Mouse (Mus musculus) midbrain, embryonic 14.5 days (tissue): Measurements from ENCODE around the gene Oas3. TPM values are rescaled to one million over a fixed set of nuclear protein-coding genes. Genes with fewer than 3 reads are reported as not detected.
"Not testable (repeated sequence)": the region's sequence is repeated elsewhere in the genome, so short reads cannot be mapped to it uniquely, and the experiment has no call there.

Source experiments
- ATAC-seq: fragments of 200-750 bp; cut with Nextera tagmentation; 2 replicates; pipeline ENCODE4 v1.8.0; 2017; ENCODE audit warnings: moderate number of reproducible peaks, moderate library complexity; ENCODE audit not compliant: low FRiP score, low TSS enrichment
- DNase-seq: peaks from one replicate; pipeline ENCODE4 v3.0.0-alpha.2; 2015
- H3K27ac ChIP-seq: fragments of 300-500 bp; sonication (generic); replicated peaks from 2 replicates; pipeline ENCODE4 v1.5.1; 2014; ENCODE audit warnings: mild to moderate bottlenecking, low read depth, low read length, moderate library complexity
- H3K27me3 ChIP-seq: fragments of 300-500 bp; sonication (generic); 2 replicates; pipeline ENCODE4 v1.6.1; 2014; ENCODE audit warnings: low read length, control low read depth, mixed read lengths; ENCODE audit not compliant: control insufficient read depth, insufficient read depth
- H3K36me3 ChIP-seq: fragments of 300-500 bp; sonication (generic); 2 replicates; pipeline ENCODE4 v1.6.1; 2014; ENCODE audit warnings: low read length, control low read depth; ENCODE audit not compliant: control insufficient read depth, insufficient read depth
- H3K4me1 ChIP-seq: fragments of 300-500 bp; sonication (generic); 2 replicates; pipeline ENCODE4 v1.6.1; 2014; ENCODE audit warnings: mild to moderate bottlenecking, antibody characterized with exemption, low read length, control low read depth; ENCODE audit not compliant: control insufficient read depth, insufficient read depth
- H3K4me2 ChIP-seq: fragments of 300-500 bp; sonication (generic); 2 replicates; pipeline ENCODE4 v1.6.1; 2014; ENCODE audit warnings: mild to moderate bottlenecking, low read length, moderate library complexity
- H3K4me3 ChIP-seq: fragments of 300-500 bp; sonication (generic); replicated peaks from 2 replicates; pipeline ENCODE4 v1.5.1; 2014; ENCODE audit warnings: low read depth, low read length
- H3K9ac ChIP-seq: fragments of 300-500 bp; sonication (generic); replicated peaks from 2 replicates; pipeline ENCODE4 v1.6.1; 2014; ENCODE audit warnings: mild to moderate bottlenecking, low read length, moderate library complexity
- H3K9me3 ChIP-seq: fragments of 300-500 bp; sonication (generic); 2 replicates; pipeline ENCODE4 v1.6.1; 2016; ENCODE audit warnings: low read length, control low read depth, mixed read lengths; ENCODE audit not compliant: control insufficient read depth
- WGBS: fragments of 180-500 bp; shearing (Covaris S2); extraction: QIAGEN DNeasy Blood & Tissue Kit; methylation state at CpG from one replicate; pipeline ENCODE4 v1.1.7; 2014; 5-methylcytosine and 5-hydroxymethylcytosine counted together
- polyA plus RNA-seq: library from polyadenylated mRNA; unstranded; fragments of >200 nt; fragmentation: Nextera tagmentation; extraction: Ambion mirVana; gene quantifications from 2 replicates; pipeline ENCODE4 v1.2.1, GENCODE M21; 2014

Gene Oas3
- 1.1 TPM in 2 replicates for polyA plus RNA-seq

DNA sequence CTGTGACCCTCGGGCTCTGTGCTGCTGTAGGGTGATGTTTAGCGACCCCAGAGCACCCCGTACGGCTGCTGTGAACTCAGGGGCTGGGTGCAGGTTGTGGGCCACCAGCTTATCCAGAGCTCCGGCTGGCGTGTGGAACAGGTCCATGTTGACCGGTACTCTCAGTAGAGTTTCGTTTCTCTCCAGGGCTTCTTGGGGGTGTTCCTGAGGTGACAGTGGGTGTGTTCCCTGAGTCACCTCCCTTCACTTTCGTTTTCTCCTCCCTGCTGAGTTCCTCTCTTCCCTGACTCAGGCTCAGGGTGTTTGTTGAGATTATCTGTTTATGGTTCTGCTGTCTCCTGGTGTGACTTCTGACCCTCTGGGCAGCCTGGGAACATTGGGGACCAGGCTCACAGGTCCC lies at the start of gene Oas3:
Oas3 (minus strand) TSS at position 184 of the 400 bp plus-strand sequence.
- Histone ChIP-seq H3K4me2 (no peak within 1 kb of the TSS), H3K9me3 (no peaks in the 10 kb centered on the region), H3K4me3 (no peak within 1 kb of the TSS), H3K9ac (no peak within 1 kb of the TSS), H3K4me1 (no peaks in the 10 kb centered on the region), H3K36me3 (no peaks in the 10 kb centered on the region), H3K27ac (no peak within 1 kb of the TSS), H3K27me3 (no peaks in the 10 kb centered on the region)
- no peak for ATAC-seq
- DNase-seq, result no peak
- WGBS, result 79% methylated on average over 9 of the region's 9 CpGs

DNA sequence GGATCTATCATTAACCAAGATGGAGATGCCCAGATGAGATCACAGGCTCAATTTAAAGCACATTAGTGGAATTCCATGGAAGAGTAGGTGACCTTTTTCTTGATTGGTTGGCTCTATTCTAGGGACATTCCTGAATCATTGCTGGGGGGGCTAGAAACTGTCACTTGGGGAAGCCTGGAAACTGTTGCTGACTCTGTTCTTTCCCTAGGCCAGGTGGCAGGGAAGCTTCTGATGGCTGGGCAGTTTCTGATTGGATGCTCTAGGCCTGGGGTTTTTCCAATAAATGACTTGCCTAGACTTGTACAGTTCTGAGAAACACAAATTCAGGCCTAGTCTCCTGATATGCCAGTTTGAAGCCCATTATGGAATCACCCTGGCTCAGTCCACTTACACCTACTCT lies 41.5 kb upstream of the Oas3 start:
- no peaks in the 10 kb centered on the region for H3K36me3 ChIP-seq
- H3K9ac ChIP-seq, result no peak overlapping the region
- H3K9me3 ChIP-seq, result 0 out of 2 replicates have a peak, but pooled peaks cover 7% of the 10 kb centered on the region
- H3K27ac ChIP-seq, result no peak overlapping the region
- H3K4me3 ChIP-seq, result no peak overlapping the region
- no peak overlapping the region for H3K4me2 ChIP-seq
- DNase-seq, result no peak
- no peaks in the 10 kb centered on the region for H3K27me3 ChIP-seq
- no peaks in the 10 kb centered on the region for H3K4me1 ChIP-seq
- ATAC-seq, result no peak

DNA sequence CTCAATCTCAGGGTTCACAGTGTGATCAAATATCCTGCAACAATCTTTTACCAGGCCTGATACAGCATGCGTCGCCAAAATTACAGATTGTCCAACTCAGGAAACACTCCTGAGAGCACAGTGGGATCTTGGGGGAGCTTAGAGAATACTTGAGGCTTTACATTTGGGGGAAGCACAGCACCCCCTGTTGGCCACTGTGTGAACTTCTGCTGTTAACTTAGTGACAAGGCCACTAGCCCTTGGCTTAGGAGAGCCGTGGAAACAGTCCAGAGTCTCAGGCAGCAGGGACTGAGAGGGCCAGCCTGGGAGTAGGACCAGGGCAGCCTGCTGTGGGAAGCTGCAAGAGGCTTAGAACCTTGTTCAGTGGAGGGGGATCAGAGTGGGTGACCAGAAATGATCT lies 38.5 kb upstream of the Oas3 start:
- WGBS, result 68% methylated on average over 3 of the region's 3 CpGs
- ATAC-seq (no peak), DNase-seq (no peak)
- Histone ChIP-seq H3K36me3 (no peaks in the 10 kb centered on the region), H3K4me3 (no peak overlapping the region), H3K9me3 (0 out of 2 replicates have a peak, but pooled peaks cover 7% of the 10 kb centered on the region), H3K4me1 (peaks cover 3% of the 10 kb centered on the region; the same call in 1 of the 2 replicates), H3K27ac (no peak overlapping the region), H3K27me3 (no peaks in the 10 kb centered on the region), H3K9ac (no peak overlapping the region), H3K4me2 (no peak overlapping the region)

DNA sequence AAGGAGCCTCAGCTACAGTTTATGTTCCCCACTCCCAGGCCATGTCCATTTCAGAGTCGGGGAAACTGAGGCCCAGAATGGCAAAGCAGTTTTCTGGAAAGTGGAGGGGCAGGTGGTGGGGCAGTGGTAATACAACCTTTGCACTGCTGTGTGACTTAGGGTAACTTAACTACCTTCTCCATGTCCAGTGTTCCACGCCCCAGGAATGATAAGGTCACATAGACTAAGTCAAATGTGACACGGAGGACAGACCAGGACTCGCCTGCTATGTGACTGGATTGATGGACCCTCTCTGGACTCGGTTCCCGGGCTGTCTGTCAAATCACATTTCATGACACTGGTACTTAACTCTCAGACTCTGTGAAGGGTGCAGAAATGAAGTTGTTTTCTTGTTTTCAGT lies 35.6 kb upstream of the Oas3 start:
- Histone ChIP-seq H3K4me1 (peaks cover 3% of the 10 kb centered on the region; the same call in 1 of the 2 replicates), H3K4me2 (peak overlapping the region; percentile 52; the same call in 1 of the 2 replicates), H3K9ac (no peak overlapping the region), H3K27me3 (no peaks in the 10 kb centered on the region), H3K9me3 (no peaks in the 10 kb centered on the region), H3K4me3 (no peak overlapping the region), H3K36me3 (no peaks in the 10 kb centered on the region), H3K27ac (no peak overlapping the region)
- ATAC-seq (no peak), DNase-seq (no peak)
- 82% methylated on average over 6 of the region's 6 CpGs for WGBS

DNA sequence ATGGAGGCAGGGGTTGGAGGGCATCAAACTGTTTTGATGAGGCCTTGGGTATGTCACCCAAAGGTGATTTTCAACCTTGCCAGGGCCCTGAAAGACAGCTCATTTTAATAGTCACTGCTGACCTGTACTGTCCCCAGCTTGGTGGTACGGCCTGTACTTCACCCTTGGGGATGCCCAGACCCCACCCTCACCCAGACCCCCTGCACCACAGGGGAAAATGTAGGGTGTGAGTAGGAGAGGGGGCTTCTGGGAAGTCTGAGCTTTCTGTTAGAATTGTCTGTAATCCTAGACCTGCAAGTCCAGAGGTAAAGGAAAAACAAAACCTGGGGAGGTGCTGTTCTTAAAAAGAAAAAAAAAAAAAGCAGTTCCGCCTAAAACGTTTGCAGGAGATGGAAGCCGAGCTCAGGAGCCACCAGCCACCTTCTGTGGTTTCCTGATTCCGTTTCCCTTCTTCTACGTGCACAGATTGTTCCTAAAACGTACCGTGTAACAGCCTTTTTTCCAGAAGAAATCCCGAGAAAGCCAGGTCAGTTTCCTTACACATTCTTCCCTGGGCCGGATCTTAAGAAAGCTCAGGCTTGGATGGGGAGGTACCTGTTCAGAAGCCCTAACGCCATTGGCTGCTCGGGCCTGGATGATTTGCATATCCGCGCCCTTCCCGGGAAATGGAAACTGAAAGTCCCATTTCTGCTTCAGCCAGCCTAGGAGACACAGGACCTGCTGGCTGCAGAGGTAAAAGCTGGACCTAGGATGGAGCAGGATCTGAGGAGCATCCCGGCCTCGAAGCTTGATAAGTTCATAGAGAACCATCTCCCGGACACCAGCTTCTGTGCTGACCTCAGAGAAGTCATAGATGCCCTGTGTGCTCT lies 34.7 kb upstream of the Oas3 start, which contains the start of gene Oas1c:
Oas1c (minus strand) TSS at position 564 of the 869 bp plus-strand sequence.
- peak; percentile 90 for DNase-seq
- H3K4me3 ChIP-seq, result peak within 1 kb of the TSS; percentile 15
- no peaks in the 10 kb centered on the region for H3K9me3 ChIP-seq
- ATAC-seq, result peak; percentile 53; the same call in 1 of the 2 replicates
- H3K27ac ChIP-seq, result peak within 1 kb of the TSS; percentile 70
- no peaks in the 10 kb centered on the region for H3K36me3 ChIP-seq
- H3K4me2 ChIP-seq, result peak within 1 kb of the TSS; percentile 52
- peak within 1 kb of the TSS; percentile 46; the same call in 1 of the 2 replicates for H3K9ac ChIP-seq
- 7% methylated on average over 18 of the region's 18 CpGs for WGBS
- H3K27me3 ChIP-seq, result no peaks in the 10 kb centered on the region
- H3K4me1 ChIP-seq, result peaks cover 3% of the 10 kb centered on the region; the same call in 1 of the 2 replicates

DNA sequence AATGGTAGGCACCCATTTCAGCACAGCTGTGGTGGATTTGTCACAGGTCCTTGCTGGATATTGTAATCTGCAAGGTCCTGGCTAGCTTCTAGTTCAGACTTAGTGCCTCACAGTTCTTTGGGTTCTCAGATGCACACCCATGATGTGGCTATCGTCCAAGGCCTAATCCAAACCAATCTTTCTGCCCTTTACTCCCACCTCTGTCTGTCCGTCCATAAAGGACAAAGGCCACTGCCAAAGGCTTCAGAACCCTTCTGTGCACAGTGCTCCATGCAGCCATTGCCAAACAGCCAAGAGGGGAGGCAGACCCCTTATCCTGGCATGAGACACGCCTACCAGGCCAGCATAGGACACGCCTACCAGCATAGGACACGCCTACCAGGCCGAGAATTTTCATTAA lies 31.7 kb upstream of the Oas3 start:
- H3K27ac ChIP-seq, result no peak overlapping the region
- no peak for ATAC-seq
- H3K36me3 ChIP-seq, result no peaks in the 10 kb centered on the region
- no peak overlapping the region for H3K9ac ChIP-seq
- peaks cover 3% of the 10 kb centered on the region; the same call in 1 of the 2 replicates for H3K4me1 ChIP-seq
- 37% methylated on average over 6 of the region's 6 CpGs for WGBS
- H3K27me3 ChIP-seq, result no peaks in the 10 kb centered on the region
- no peak for DNase-seq
- H3K4me3 ChIP-seq, result no peak overlapping the region
- no peaks in the 10 kb centered on the region; the same call in 1 of the 2 replicates for H3K9me3 ChIP-seq
- H3K4me2 ChIP-seq, result no peak overlapping the region

DNA sequence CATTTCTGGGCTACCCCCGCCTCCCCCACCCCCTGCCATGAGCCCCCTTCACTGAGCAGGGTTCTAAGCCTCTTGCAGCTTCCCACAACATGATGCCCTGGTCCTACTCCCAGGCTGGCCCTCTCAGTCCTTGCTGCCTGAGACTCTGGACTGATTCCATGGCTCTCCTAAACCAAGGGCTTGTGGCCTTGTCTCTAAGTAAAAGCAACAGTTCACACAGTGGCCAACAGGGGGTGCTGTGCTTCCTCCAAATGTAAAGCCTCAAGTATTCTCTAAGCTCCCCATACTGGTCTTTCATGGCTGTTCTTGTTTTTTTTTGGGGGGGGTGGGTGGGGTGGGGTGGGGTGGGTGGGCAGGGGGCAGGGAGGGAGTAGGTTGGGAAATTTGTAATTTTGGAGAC lies 29.0 kb upstream of the Oas3 start:
- Histone ChIP-seq H3K4me2 (no peak overlapping the region), H3K27me3 (no peaks in the 10 kb centered on the region), H3K27ac (no peak overlapping the region), H3K4me1 (no peaks in the 10 kb centered on the region), H3K9ac (no peak overlapping the region), H3K9me3 (no peaks in the 10 kb centered on the region; the same call in 1 of the 2 replicates), H3K36me3 (no peaks in the 10 kb centered on the region), H3K4me3 (no peak overlapping the region)
- WGBS, result 89% methylated on average over 1 of the region's 1 CpGs
- DNase-seq (peak; percentile 67), ATAC-seq (no peak)

DNA sequence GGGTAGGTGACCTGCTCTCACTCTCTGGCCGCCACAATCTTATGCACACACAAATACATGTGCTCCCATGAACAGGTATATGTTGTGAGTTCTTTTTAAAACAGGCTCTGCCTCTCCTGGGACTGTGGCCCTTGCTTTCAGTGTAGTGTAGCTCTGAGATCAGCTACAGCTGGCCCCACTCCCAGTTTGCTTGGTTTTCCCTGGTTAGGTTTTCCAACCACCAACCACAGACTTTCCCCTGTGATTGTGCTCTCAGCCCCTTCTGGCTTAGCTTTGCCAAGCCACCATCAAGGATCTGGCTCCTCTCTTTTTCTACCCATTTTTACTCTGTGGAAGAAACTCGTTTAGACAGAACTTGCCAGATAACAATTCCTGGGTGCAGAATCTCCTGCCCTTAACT lies 26.1 kb upstream of the Oas3 start:
- Histone ChIP-seq H3K27me3 (no peaks in the 10 kb centered on the region), H3K4me2 (no peak overlapping the region), H3K9ac (no peak overlapping the region), H3K9me3 (no peaks in the 10 kb centered on the region; the same call in 1 of the 2 replicates), H3K36me3 (no peaks in the 10 kb centered on the region), H3K4me3 (no peak overlapping the region), H3K4me1 (no peaks in the 10 kb centered on the region), H3K27ac (no peak overlapping the region)
- WGBS, result 88% methylated on average over 2 of the region's 2 CpGs
- DNase-seq (no peak), ATAC-seq (no peak)

DNA sequence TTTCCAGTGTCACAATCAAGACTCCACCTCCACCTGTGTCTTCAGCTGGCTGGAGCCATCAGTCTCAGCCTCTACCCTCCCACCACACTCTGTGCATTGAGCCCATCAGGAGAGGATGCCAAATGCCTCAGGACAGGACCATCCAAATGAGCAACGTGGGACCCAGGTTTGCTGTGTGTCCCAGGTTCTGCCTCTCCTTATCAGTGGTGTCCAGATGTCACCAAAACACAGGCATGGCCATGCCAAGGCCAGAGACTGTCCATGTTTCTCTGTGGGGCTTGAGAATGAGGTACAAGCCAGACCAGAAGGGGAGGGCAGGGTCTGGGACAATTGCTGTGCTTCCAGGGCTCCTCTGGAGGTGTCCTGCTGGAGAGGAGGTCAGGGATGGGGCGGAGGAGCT lies 21.5 kb upstream of the Oas3 start:
- H3K4me2 ChIP-seq, DNase-seq, H3K9me3 ChIP-seq, H3K27ac ChIP-seq, H3K4me1 ChIP-seq, H3K36me3 ChIP-seq, H3K9ac ChIP-seq, ATAC-seq, H3K4me3 ChIP-seq, H3K27me3 ChIP-seq: not testable (repeated sequence)
- WGBS, result 57% methylated on average over 2 of the region's 2 CpGs
